Mouse (Mus musculus) frontal cortex, postnatal 10 days (tissue): Measurements from ENCODE around the gene Ddx3y.

Experiments used
- DNase-seq, 2 experiments: peaks; one replicate each; pipeline ENCODE4 v3.0.0; 2022; ENCODE audit warnings: low spot score in 2 of 2, mixed read lengths in 1 of 2

Ddx3y gene

DNA sequence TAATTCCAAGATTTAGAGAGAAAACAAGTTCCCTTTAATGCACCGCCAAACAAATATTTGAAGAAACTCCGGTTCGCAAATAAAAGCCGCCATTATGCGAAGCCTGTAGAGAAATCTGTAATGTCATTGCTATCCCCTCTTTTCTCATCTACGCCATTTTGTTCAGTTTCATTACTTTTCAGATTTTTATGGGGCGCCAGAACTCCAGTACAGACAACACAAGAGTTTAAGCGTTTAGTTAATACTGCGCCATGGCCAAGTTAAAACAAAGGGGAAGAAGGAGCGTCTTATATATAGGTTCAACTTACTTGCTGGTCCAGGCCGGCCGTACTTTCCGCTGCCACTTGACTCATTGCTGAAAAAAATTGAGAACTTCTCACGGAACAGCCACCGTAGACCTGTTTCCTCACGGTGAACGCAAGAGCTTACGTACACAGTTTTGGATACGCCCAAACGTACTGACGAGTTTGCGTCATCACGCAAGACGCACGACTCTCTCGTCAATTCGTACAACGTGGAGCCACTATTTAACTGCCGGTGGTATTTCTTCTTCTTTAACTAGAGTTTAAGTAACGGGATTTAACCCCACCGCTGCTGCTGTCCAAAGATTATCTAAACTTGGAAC, at the start of gene Ddx3y:
Ddx3y (minus strand) TSS at position 459 of the 625 bp plus-strand sequence.
- peak in 1 of 2 experiments; percentile 67 for DNase-seq

DNA sequence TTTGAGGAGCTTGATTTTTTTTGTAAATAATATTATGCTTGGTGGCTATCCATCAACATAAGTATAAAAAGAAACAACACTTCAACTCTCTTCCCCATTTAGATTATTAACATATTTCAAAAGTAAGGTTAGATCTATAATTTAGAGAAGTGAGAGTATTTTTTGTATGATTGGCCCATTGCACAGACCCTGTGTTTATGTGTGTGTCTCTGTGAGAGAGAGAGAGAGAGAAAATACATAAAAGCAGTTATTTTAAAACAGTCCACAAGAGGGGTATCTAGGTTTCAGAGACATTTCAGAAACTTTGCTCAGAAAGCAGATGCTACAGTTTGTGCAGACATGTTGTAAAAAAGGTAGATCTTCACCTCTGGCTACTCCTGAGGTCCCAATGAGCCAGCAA, 7.3 kb upstream of the Ddx3y start:
- no peak for DNase-seq

DNA sequence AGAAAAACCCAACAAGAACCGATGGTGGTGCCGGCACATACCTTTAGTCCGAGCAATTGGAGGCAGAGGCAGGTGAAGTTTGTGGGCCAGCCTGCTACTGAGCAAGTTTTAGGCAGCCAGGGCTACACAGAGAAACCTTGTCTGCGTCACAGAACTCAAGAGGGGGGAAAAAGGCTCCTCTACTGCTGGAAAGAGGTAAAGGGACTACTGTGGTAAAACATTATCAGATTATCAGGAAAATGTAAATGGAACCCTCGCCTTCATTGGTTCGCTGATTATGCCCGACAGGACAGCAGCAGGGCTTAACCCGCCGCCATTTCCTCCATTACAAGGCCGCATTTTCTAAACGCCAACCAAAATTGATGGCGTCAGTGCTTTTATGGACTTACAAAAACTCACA, 694 bp downstream of the Ddx3y start:
- no peak for DNase-seq

DNA sequence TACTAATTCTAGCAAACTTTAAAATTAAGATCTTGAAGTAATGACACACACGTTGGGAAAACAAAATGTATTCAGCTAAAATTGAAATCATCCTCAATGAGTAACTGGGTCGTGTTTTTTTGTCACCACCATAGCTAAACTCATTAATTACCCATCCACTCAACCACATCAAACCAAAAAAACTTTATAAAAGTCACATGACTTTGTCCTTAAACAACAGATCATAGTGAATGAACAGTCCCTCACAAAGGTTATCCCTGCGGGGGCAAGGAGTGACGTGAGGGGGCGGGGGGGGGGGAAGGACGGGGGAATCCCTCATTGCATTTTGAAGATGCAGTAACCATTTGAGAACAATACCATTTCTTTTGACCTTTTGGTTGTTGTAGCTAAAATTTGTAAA, 40.3 kb downstream of the Ddx3y start:
- no peak for DNase-seq

DNA sequence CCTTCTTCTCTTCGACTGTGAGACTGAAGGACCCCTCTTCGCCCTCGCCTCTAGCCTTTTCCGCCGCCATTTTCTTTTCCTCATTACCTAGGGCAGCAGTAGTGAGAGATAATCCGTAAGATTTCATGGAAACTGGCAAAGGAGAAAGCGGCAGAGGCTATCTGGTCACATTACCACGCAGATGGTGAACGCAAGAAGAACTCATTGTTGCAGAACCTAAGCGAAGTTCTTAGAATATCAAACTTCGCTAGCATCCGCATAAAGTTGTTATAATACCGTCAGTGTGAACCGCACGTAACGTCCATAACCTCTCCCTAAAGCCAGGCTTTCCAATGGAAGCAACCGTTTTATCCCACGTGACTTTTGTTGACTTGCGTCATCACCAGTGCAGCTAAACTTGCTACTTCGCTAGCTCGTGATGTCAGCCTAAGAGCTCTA, 41.0 kb downstream of the Ddx3y start, which contains the start of gene Uty:
Uty (minus strand) TSS at position 334 of the 438 bp plus-strand sequence.
- peak in 1 of 2 experiments; percentile 57 for DNase-seq

DNA sequence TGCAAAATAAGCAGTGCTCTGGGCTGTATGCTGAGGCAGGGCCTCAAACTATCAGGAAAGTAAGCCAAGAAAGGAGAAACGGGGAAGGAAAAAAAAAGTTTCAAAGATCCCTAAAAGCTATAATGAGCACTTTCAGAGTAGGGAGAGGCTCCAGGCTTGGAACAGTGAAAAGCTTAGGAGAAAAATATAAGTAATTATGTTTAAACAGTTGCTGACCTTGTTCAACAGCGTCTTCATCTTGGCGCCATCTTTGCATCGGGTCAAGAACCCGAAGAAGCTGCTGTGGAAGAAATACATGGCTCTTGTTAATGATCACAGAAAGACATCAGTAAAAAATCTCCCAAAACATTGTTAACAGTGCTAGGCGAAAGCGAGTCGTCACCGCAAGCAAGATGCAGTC, 41.5 kb downstream of the Ddx3y start:
- no peak for DNase-seq

DNA sequence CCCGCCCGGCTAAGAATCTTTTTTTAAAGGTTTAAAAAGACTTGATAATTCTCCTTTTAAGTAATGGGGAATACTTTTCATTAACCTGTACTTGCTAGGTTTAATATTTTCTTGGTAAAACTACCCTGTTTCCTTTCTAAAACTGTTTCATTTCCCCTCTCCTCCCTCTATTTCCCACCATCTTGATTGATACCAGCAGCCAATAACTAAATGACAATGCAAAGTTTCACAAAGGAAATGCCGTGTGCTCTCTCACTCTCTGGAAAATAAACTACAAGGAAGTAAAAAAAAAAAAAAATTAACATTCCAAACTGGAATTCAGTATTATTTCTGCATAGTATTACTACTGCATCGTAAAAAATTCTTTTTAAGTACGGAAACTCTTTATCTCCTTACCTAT, 42.0 kb downstream of the Ddx3y start:
- DNase-seq = no peak

DNA sequence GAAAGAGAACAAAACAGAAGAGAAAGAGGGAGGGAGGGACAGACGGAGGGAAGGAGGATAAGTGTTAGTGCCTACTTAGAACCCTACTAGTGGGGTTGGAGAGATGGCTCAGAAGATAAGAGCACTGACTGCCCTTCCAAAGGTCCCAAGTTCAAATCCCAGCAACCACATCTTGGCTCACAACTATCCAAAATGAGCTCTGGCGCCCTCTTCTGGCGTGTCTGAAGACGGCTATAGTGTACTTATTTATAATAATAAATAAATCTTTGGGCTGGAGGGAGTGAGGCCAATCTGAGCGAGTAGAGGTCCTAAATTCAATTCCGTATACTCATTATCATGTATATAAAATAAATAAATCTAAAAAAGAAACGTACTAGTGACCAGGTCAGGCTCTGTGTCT, 66.4 kb downstream of the Ddx3y start:
- no peak for DNase-seq
